Mouse (Mus musculus) kidney, adult 9 months (tissue): Measurements from ENCODE around the gene Rap1a.
A peak's percentile ranks its signal among the peaks of the same experiment; 100 is the strongest.

Source experiments
- DNase-seq: peaks from one replicate; pipeline ENCODE4 v3.0.0; 2022

Rap1a gene

DNA sequence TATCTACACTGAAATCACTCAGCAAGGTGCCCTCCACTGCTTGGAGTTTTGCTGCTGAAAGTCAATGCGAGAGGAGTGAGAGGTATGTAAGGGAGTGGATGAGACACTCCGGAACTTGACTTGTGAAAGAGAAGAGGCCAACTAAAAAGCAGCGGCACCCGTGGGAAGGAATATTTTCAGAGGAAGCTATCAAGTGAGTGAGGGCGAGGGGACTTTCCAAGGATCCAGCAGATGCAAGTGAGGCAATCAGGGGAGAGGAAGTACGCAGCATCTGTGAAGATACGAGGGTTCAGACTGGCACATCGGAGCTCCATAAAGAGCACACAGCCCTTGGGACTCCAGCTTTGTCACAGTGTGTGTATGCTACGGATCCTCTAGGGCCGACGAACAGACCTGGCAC, 2.5 kb upstream of the Rap1a start:
- no peak for DNase-seq

DNA sequence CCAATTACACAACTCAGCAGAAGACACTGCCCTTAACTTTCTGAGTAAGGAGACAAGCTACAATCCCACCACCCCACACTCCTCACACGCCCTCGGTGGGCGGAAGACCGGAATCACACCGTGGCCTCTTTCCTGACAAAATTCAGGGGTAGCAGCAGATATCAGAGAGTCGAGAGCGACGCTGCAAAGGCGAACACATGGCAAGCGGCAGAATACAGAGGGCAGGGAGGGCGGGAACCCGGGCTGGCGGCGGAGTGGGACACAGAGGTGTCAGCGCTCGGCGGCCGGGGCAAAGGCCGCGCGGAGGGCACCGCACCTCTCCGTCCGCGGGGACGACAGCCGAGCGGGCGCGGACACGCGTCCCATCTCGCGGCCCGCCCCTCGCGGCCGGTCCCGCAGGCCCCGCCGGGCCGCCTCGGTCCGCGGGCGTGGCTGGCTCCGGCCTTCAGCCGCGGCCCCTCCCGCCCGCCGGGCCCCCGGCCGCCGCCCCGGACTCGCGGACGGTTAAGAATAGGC, 403 bp downstream of the Rap1a start:
- no peak for DNase-seq

DNA sequence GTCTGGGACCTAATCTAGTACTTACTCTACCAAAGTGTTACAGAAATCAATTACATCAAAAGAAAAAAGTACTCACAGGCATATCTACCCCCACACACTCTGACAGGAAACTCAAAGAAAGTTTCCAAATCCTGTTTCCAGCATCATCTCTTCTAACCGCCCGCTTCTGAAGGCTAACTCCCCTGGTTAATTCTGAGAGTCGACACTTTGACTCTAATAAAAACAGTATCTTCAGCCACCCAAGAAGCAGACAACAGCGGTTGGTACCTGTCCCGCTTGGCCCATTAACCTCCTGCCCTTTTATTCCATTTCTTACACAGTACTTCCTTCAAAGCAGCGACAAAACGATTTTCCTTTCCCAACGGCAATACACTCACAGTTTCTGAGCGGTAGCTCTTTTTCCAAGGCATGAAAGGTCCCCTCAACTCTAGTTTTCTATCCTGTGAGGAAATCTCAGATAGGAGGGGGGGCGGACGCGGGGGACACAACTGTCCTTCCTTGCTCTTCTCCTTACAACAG, 921 bp downstream of the Rap1a start:
- DNase-seq = peak; percentile 28

DNA sequence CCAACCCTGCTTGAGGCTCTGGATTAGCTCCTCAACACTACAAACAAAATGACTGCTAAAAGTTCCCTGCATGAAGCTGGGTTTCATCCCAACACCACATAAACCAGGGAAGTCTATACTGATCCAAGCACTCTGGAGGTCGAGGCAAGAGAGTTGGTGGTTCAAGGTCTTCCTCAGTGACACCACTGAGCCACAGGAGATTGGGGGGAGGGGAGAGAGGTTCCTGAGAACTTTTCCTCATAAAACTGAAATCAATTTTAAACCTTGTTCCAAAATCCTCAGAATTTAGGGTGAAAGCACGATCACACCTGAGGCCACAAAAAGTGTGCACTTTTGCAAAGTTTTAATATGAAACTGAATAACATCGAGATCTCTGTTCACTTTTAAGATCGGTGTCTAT, 1.8 kb downstream of the Rap1a start:
- DNase-seq = no peak

DNA sequence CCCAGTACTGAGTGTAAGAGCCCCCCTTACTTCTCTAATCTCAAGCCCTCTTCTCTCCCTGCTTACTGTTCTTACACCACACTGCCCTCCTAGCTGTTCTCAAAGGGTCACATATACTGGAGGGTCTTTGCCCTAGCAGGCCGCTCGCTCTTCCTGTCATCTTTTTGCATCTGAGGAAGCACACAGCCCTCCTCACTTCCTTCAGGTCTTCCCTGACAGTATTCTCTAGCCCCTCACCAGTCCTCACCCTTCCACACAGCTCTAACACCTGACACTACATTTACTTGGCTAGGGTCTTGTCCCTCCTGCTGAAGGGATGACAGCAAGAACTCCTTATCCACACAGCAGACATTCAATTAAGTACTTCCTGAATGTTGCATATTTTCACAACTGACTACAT, 2.4 kb downstream of the Rap1a start:
- DNase-seq = no peak

DNA sequence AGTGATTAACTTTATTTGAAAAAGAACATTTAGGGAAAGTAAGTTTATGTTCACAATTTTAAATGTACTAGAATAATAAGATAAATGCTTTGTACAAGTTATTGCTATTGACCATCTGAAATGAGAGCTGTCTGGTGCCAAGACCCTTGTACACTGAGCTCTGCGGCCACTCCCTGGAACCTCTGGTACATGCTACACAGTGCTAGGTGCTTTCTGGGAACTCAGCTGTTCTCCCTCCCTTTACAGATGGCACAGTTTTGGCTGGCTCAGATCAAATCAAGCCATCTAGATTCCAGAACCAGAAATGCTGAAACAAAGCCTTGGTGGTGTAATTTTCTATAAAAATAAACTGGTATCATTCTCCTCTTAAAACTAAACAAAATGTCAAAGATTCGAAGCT, 3.7 kb downstream of the Rap1a start:
- DNase-seq = no peak

DNA sequence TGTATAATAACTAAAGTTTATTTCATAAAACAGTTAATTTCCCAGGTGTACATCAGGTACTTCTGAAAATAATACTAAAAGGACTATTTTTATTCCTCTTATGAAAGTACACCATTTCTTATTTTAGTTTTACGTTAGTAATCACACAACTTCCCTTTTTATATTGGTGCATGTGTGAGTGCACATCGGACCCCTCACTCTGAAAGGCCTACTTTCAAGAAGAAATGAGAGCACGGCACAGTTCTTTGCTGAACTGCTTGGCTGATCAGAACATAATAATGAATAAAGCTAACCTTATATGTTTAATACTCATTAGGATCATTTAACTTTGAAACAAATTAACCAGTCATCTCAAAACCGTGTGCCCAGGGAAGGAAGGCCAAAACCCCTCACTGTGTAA, 4.4 kb downstream of the Rap1a start:
- DNase-seq = no peak

DNA sequence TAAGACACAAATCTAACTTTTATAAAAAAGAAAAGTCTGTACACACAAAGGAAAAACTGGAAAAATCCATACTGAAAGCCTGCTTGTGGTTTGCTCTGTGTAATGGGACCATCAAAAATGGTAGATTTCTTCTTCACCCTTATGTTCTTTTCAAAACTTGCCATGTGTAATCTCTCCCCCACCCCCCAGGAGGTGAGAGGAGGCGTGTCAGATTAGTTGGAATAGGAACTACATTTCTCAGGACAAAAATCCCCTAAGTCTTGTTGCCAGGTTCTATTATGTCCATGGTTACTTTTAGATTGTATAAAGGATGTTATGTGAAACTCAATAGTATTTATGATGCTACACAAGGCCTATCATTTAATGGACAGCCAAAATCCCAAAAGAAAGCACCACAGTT, 6.8 kb downstream of the Rap1a start:
- DNase-seq = no peak

DNA sequence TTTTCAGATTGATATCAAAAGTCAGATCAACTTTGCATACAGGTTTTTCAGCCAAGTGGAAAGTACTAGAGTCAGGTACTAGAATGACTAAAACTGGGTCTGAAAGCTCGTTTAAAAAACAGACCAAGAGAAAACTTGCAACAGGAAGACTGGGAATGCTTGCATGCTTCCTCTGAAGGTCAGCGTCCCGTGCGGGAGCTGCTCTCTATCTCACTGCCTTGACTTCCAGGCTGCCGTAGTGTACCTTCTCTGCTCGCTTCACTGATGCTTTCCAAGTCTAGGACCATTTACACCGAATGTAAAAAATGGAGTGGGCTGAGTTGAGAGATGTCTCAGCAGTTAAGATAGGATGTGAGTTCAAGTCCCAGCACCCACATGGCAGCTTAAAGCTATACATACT, 8.8 kb downstream of the Rap1a start:
- no peak for DNase-seq

DNA sequence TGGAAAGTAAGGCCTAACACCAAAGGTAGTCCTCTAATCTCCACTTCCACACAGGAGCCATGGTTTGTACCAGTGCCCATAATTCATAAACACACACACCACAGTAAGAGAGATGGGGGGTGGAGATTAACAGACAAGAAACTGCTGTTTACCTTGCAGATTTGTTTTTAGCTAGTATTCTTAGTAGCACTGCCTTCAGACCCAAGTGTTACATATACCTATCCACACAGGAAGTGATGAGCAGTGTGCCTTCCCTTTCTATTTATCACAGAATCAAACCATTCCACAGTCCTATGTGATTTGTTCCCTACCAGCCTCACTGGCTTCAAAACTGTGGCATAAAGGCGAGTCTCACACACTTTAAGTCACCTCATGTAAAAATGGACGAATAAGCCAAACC, 10.0 kb downstream of the Rap1a start:
- DNase-seq = no peak

DNA sequence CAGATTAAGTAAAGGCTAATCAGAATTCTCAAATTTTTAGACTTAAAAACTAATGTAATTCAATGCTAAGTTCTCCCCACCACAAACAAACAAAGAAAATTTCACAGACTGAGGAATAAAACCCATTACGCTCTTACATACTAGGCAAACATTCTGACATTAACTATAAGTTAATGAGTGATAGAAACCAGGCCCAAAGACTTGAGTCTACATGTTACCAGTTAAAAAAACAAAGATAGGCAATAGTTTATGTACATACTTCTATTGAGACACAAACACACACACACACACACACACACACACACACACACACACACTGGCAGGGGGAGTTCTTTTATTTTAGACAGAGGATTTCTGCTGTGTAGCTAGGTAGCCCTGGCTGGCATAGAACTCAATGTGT, 10.8 kb downstream of the Rap1a start:
- DNase-seq = no peak

DNA sequence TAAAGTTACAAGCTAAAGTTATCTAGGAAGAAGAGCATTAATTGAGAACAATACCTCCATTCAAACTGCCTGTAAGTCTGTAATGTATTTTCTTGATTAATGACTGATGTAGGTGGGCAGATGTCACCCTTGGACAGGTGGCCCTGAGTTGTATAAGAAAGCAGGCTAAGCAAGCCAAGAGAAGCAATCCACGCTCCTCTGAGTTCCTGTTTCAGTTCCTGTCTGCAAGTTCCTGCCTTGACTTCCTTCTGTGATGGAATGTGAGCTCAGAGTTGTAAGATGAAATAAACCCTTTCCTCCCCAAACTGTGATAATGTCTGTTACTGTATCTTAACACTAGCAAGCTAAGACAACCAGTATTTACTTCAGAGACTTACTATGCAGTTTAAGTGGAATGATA, 11.4 kb downstream of the Rap1a start:
- no peak for DNase-seq

DNA sequence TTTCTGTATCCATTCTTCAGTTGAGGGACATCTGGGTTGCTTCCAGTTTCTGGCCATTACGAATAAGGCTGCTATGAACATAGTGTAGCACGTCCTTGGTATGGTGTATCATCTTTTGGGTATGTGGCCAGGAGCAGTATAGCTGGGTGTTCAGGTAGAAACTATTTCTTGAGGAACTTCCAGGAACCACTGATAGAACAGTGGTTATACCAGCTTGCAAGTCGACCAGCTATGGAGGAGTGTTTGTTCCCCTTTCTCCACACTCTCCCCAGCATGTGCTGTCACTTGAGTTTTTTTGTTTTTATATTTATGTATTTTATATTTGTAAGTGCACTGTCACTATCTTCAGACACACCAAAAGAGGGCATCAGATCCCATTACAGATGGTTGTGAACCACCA, 13.8 kb downstream of the Rap1a start:
- DNase-seq = no peak

DNA sequence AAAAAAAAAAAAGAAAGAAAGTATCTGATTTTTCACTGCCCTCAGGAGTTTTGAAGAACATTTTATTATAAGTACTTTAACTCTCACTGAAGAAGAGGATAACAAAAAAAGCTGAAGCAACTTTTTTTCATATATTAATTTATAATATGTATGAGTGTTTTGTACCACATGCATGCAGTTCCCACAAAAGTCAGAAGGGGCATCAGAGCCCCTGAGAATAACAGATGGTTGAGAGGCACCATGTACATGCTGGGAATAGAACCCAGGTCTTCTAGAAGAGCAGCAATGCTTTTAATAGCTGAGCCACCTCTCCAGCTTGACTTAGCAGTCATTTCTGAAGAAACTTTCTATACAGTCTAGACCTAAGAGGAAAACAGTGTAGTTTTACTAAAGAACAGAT, 15.3 kb downstream of the Rap1a start:
- DNase-seq = no peak

DNA sequence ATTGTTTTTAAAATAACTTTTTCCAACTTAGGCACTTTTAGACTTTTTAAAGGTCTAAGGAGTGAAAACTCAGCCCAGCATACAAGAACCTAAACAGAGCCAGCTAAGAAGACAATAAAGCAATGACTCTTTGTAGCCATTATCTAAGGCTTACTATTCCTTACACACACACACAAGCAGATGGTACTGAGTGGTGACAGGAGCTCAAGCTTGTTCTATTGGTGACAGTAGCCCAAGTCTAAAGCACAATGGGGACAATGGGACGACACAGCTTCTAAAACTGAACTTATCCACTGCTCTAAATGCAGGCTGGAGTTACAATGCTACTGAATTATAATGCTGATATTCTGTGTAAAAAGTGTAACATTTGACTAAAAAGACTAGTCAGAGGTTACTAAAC, 17.3 kb downstream of the Rap1a start:
- DNase-seq = no peak

DNA sequence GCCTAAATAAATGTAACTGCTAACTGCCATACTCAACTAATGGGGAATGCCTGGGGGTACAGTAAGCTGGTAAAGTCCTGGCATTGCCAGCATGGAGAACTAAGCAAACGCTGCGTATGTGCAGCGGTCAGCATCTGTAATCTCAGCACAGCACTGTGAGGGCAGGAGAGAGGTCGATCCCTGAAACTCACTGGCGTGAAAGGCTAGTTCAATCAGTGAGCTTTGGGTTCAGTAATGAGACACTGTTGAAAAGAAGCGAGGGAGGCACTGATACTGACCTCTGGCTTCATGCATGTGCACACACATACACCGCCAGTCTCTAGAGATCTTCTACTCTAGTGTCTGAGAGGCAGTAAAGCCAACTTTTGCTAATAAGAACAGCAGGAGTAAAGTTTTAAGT, 18.7 kb downstream of the Rap1a start:
- no peak for DNase-seq

DNA sequence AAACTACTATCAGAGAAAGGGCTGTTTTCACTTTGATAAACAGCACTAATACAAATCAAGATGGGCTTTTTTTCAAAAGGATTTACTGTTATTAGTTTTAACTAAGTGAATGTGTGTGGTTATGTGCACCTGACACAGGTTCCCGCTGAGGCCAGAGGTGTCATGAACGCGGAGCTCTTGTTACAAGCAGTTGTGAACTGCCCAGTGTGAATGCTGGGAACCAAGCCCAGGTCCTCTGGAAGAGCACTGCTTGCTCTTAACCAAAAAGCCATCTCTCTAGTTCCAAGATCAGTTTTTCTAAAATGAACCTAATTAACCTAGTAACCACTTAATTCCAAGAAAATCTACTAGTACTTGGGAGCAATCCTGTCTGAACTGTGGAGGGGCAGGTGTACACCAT, 23.1 kb downstream of the Rap1a start:
- no peak for DNase-seq

DNA sequence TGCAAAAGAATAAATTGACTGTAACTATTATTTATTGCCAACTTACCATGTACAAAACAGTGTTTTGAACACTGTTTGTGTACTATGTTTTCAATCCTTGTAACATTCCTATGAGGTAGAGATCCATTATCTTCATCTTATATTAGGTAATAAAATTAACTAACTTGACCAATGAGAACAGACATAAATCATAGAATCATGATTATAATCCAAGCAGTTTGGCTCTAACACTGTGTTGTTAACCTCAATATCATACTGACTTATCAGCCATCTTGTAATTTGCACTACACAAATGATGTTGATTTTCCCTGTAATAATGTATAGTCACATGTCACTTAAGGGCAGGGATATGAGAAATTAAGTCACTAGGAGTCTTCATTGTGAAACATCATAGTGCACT, 26.6 kb downstream of the Rap1a start:
- no peak for DNase-seq

DNA sequence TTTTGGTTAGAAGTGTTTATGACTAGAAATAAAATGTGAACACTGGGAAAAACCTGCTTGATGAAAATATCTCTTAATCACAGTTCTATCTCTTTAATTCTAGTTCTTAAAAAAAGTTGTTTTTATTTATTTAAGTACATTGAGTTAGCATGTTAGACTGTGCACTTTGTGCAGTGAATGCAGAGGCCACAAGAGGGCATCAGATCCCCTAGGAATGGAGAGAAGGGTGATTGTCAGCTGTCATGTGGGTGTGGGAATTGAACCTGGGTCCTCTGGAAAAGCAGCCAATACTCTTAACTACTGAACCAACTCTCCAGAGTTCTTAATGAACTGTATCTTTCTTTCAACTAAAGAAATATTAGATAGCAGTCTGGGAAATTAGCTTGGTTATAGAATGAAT, 29.6 kb downstream of the Rap1a start:
- peak; percentile 39 for DNase-seq

DNA sequence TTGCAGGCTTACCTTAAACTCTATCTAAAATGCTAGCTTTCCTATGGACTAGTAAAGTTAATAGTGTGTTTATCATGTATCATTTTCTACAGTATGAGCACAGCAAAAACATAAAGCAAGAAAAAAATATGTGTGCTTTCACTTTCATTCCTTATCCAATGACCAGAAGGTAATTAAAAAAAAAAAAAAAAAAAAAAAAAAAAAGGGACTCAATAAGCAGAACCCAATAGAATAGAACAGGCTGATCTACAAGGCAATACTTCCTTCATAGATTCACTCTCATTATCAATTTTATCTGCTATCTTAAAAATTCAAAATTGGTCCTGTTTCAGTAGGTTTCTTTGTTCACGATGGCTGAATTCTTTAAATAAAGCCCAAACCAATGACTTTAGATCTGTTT, 30.3 kb downstream of the Rap1a start:
- DNase-seq = no peak

DNA sequence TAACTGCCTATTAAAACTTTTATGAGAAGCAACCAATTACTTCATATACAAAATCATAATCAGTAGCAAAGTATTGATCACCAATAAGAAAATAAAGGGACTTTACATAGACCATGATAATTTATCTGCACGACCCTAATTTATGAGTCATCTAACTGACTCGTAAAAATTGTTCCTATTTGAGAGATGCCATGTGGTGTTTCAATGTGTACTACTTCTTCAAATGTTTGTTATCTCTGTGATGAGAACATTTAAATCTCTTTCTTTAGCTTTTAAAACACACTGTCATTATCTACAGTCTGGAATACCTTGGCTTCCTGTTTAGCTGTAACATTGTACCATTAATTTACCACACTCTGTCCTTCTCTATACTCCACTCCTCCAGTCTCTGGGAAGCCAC, 31.8 kb downstream of the Rap1a start:
- no peak for DNase-seq

DNA sequence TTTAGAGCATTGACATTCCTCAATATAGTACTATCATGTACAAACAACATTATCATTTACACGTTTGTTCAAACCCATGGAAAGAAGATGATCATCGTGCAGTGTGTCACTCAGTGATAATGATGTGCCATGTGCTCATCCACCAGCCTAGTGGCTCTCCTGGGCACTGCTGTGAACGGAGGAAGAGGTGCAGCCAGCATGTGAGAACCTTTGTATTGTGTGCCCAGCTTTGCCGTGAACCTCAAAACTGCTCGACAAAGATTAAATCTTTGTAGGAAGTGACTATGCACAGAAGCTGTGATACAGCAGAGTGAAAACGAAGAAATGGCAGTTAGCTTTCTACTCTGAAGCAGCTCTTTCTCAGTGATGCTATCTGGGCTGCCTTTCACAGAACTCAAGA, 32.6 kb downstream of the Rap1a start:
- DNase-seq = no peak

DNA sequence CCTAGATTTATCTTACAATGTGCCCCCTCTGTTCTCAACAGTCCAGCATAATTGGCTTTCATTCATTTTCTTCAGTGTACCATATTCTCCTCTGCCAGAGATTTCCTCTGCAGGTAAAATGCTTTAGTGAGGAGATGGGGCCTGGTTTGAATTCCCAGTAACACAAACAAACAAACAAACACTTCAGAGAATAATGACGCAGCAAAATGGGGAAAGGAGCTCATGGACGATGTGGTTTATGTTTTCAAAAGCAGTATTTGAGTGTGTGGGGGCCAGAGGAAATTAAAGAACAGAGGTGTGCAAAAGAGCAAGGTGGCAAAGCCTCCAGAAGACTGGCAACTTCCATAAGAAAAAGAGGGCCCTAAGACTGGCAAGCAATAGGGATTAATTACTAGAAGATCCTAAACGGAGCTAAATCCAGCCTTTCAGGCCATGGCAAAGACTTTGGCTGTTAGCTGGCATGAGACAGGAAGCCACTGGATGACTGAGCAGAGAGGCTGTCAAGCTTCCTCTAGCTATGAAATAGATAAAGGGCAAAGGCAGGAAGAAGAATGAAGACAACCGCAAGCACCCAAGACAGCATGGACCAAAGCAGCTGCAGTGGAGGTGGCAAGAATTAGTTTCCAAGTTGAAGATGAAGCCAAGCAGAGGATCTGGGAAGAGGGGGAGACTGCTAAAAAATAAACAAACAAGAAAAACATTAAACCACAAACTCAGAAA, 37.8 kb downstream of the Rap1a start:
- DNase-seq = no peak

DNA sequence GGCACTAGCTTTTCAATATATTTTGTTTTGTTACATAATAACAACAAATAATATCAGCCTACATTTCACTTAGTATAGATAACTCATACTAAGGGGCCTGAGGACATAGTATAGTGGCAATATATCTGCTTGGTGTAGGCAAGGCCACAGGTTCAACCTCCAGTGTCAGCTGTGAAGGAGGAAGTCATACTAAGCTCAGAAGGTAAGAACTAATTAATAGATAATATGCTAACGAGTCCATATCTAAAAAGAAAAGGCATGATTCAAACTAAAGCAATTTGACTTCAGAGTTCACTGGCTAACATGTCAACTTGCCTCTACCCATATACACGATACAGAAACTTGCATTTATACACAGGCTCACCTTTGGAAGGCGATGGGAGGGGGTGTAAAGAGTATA, 41.1 kb downstream of the Rap1a start:
- DNase-seq = no peak

DNA sequence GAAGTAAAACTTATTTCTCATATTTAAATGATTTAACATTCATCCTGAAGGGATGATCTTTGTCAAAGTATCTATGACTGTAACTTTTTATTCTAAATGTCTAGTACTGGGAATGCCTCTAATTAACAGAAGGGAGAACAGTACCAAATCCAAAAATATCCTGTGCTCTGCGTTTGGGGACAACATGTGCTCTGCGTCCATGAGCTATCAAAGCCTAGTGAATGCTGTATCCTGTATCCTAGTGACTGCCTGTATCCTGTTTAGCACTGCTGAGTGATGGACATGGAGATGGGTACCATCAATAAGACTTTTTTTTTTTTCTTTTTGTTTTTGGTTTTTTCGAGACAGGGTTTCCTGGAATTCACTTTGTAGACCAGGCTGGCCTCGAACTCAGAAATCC, 42.5 kb downstream of the Rap1a start:
- DNase-seq = no peak
